Mouse (Mus musculus): ENCODE data around the gene Mtus2. TPM values are rescaled to one million over a fixed set of nuclear protein-coding genes. Genes with fewer than 3 reads are reported as not detected.

Mtus2 gene
- 15.5 and 15.6 TPM in 2 replicates for polyA plus RNA-seq (2015; fragmentation: Nextera tagmentation; extraction: Ambion mirVana)

GRCm38 (mm10) chr5:147956821-147957564 is at the start of gene Mtus2:
TSS of gene Mtus2 (plus strand) at chr5:147957320.
- peak; percentile 73 for ATAC-seq (ENCODE audit: insufficient read depth, low FRiP score, low read depth)
- Histone ChIP-seq H3K9ac (no peak within 1 kb of the TSS), H3K4me1 (peaks cover 27% of the 10 kb centered on the region; the same call in 1 of the 2 replicates), H3K9me3 (no peaks in the 10 kb centered on the region), H3K36me3 (no peaks in the 10 kb centered on the region), H3K4me2 (peak within 1 kb of the TSS; percentile 99), H3K27ac (no peak within 1 kb of the TSS), H3K4me3 (replicated peaks) (peak within 1 kb of the TSS; percentile 54), H3K27me3 (replicated peaks) (peaks cover 25% of the 10 kb centered on the region)
- WGBS = under 1% methylated on average over 55 of the region's 55 CpGs

GRCm38 (mm10) chr5:147907851-147908250 is 49.3 kb upstream of the Mtus2 start:
- H3K27me3 ChIP-seq (replicated peaks) = no peaks in the 10 kb centered on the region
- ATAC-seq (ENCODE audit: insufficient read depth, low FRiP score, low read depth) = no peak
- H3K9me3 ChIP-seq = no peaks in the 10 kb centered on the region
- H3K4me1 ChIP-seq = no peaks in the 10 kb centered on the region
- WGBS = 80% methylated on average over 8 of the region's 8 CpGs
- H3K4me3 ChIP-seq (replicated peaks) = no peak overlapping the region
- no peak overlapping the region for H3K9ac ChIP-seq
- no peak overlapping the region for H3K4me2 ChIP-seq
- H3K27ac ChIP-seq = no peak overlapping the region
- no peaks in the 10 kb centered on the region for H3K36me3 ChIP-seq

- no peaks in the 10 kb centered on the region for H3K36me3 ChIP-seq
- ATAC-seq (ENCODE audit: insufficient read depth, low FRiP score, low read depth) = no peak
- 61% methylated on average over 12 of the region's 12 CpGs for WGBS
- H3K9ac ChIP-seq = no peak overlapping the region
- no peak overlapping the region for H3K27ac ChIP-seq
- no peaks in the 10 kb centered on the region for H3K27me3 ChIP-seq (replicated peaks)
- no peak overlapping the region for H3K4me3 ChIP-seq (replicated peaks)
- no peaks in the 10 kb centered on the region for H3K9me3 ChIP-seq
- no peak overlapping the region for H3K4me2 ChIP-seq
- H3K4me1 ChIP-seq = no peaks in the 10 kb centered on the region; the same call in 1 of the 2 replicates
Observed at GRCm38 (mm10) chr5:147910807-147911509, 46.2 kb upstream of the Mtus2 start.

- WGBS = 69% methylated on average over 5 of the region's 5 CpGs
- Histone ChIP-seq H3K4me2 (no peak overlapping the region), H3K27ac (no peak overlapping the region), H3K4me3 (replicated peaks) (no peak overlapping the region), H3K9me3 (no peaks in the 10 kb centered on the region), H3K27me3 (replicated peaks) (no peaks in the 10 kb centered on the region), H3K4me1 (no peaks in the 10 kb centered on the region; the same call in 1 of the 2 replicates), H3K9ac (no peak overlapping the region), H3K36me3 (no peaks in the 10 kb centered on the region)
- no peak for ATAC-seq (ENCODE audit: insufficient read depth, low FRiP score, low read depth)
Observed at GRCm38 (mm10) chr5:147911744-147912143, 45.4 kb upstream of the Mtus2 start.

- Histone ChIP-seq H3K4me2 (peak overlapping the region; percentile 12; the same call in 1 of the 2 replicates), H3K9ac (no peak overlapping the region), H3K27me3 (replicated peaks) (no peaks in the 10 kb centered on the region), H3K4me3 (replicated peaks) (no peak overlapping the region), H3K4me1 (no peaks in the 10 kb centered on the region; the same call in 1 of the 2 replicates), H3K9me3 (no peaks in the 10 kb centered on the region), H3K36me3 (no peaks in the 10 kb centered on the region), H3K27ac (no peak overlapping the region)
- 31% methylated on average over 14 of the region's 14 CpGs for WGBS
- ATAC-seq (ENCODE audit: insufficient read depth, low FRiP score, low read depth) = peak; percentile 53
Observed at GRCm38 (mm10) chr5:147913241-147913842, 43.8 kb upstream of the Mtus2 start.

GRCm38 (mm10) chr5:147915038-147915566 is 42.0 kb upstream of the Mtus2 start:
- 48% methylated on average over 6 of the region's 6 CpGs for WGBS
- H3K27ac ChIP-seq = peak overlapping the region; percentile 22; the same call in 1 of the 2 replicates

GRCm38 (mm10) chr5:147916171-147916570 is 40.9 kb upstream of the Mtus2 start:
- Histone ChIP-seq H3K9me3 (no peaks in the 10 kb centered on the region), H3K27ac (no peak overlapping the region), H3K4me1 (no peaks in the 10 kb centered on the region; the same call in 1 of the 2 replicates), H3K27me3 (replicated peaks) (no peaks in the 10 kb centered on the region), H3K9ac (no peak overlapping the region), H3K4me2 (no peak overlapping the region), H3K4me3 (replicated peaks) (no peak overlapping the region), H3K36me3 (no peaks in the 10 kb centered on the region)
- 82% methylated on average over 9 of the region's 9 CpGs for WGBS
- no peak for ATAC-seq (ENCODE audit: insufficient read depth, low FRiP score, low read depth)

More at GRCm38 (mm10) chr5:147915038-147915566, 42.0 kb upstream of the Mtus2 start:
- Histone ChIP-seq H3K4me1 (no peaks in the 10 kb centered on the region; the same call in 1 of the 2 replicates), H3K4me2 (no peak overlapping the region), H3K36me3 (no peaks in the 10 kb centered on the region), H3K27me3 (replicated peaks) (no peaks in the 10 kb centered on the region), H3K4me3 (replicated peaks) (no peak overlapping the region), H3K9ac (no peak overlapping the region), H3K9me3 (no peaks in the 10 kb centered on the region)
- ATAC-seq (ENCODE audit: insufficient read depth, low FRiP score, low read depth) = no peak

- no peak for ATAC-seq (ENCODE audit: insufficient read depth, low FRiP score, low read depth)
- Histone ChIP-seq H3K4me3 (replicated peaks) (no peak overlapping the region), H3K4me2 (no peak overlapping the region), H3K4me1 (no peaks in the 10 kb centered on the region; the same call in 1 of the 2 replicates), H3K9me3 (no peaks in the 10 kb centered on the region), H3K27ac (no peak overlapping the region), H3K36me3 (no peaks in the 10 kb centered on the region), H3K27me3 (replicated peaks) (no peaks in the 10 kb centered on the region), H3K9ac (no peak overlapping the region)
- WGBS = 65% methylated on average over 17 of the region's 17 CpGs
Observed at GRCm38 (mm10) chr5:147918044-147918846, 38.9 kb upstream of the Mtus2 start.

GRCm38 (mm10) chr5:147924621-147925020 is 32.5 kb upstream of the Mtus2 start:
- H3K4me1 ChIP-seq = no peaks in the 10 kb centered on the region
- H3K4me2 ChIP-seq = no peak overlapping the region
- no peaks in the 10 kb centered on the region for H3K27me3 ChIP-seq (replicated peaks)
- no peak overlapping the region for H3K4me3 ChIP-seq (replicated peaks)
- H3K27ac ChIP-seq = no peak overlapping the region
- H3K36me3 ChIP-seq = no peaks in the 10 kb centered on the region
- no peak for ATAC-seq (ENCODE audit: insufficient read depth, low FRiP score, low read depth)
- H3K9me3 ChIP-seq = no peaks in the 10 kb centered on the region
- WGBS = 66% methylated on average over 5 of the region's 5 CpGs
- H3K9ac ChIP-seq = no peak overlapping the region

GRCm38 (mm10) chr5:147925935-147926604 is 31.1 kb upstream of the Mtus2 start:
- Histone ChIP-seq H3K4me2 (no peak overlapping the region), H3K4me3 (replicated peaks) (no peak overlapping the region), H3K9ac (no peak overlapping the region), H3K27ac (no peak overlapping the region), H3K27me3 (replicated peaks) (no peaks in the 10 kb centered on the region), H3K9me3 (no peaks in the 10 kb centered on the region), H3K36me3 (no peaks in the 10 kb centered on the region), H3K4me1 (no peaks in the 10 kb centered on the region)
- WGBS = 69% methylated on average over 15 of the region's 15 CpGs
- ATAC-seq (ENCODE audit: insufficient read depth, low FRiP score, low read depth) = no peak
